Mouse (Mus musculus): ENCODE measurements around the gene Lnx2.

The Lnx2 gene

GRCm38 (mm10) chr5:147077305-147078034, 1.1 kb upstream of the Lnx2 start:
- DNase-seq (ENCODE audit: low spot score in 2 of 2) = peak; percentile 97

GRCm38 (mm10) chr5:147076799-147077165, 396 bp upstream of the Lnx2 start, which contains the start of gene Polr1d:
Gene Polr1d, plus strand, starts transcription at chr5:147077050.
- no peak for DNase-seq (ENCODE audit: low spot score in 2 of 2)

- DNase-seq (ENCODE audit: low spot score in 2 of 2) = no peak
These were observed 1.0 kb downstream of the Lnx2 start for GRCm38 (mm10) chr5:147075103-147076025.

GRCm38 (mm10) chr5:147073805-147074204, 2.6 kb downstream of the Lnx2 start:
- no peak for DNase-seq (ENCODE audit: low spot score in 2 of 2)

- no peak for DNase-seq (ENCODE audit: low spot score in 2 of 2)
These were observed 4.5 kb downstream of the Lnx2 start for GRCm38 (mm10) chr5:147071886-147072285.

- DNase-seq (ENCODE audit: low spot score in 2 of 2) = no peak
These were observed 5.4 kb downstream of the Lnx2 start for GRCm38 (mm10) chr5:147070791-147071516.

GRCm38 (mm10) chr5:147068876-147069275, 7.5 kb downstream of the Lnx2 start:
- DNase-seq (ENCODE audit: low spot score in 2 of 2) = no peak

- DNase-seq (ENCODE audit: low spot score in 2 of 2) = no peak
These were observed 9.4 kb downstream of the Lnx2 start for GRCm38 (mm10) chr5:147066965-147067364.

- DNase-seq (ENCODE audit: low spot score in 2 of 2) = no peak
These were observed 10.3 kb downstream of the Lnx2 start for GRCm38 (mm10) chr5:147066129-147066528.

- no peak for DNase-seq (ENCODE audit: low spot score in 2 of 2)
These were observed 13.1 kb downstream of the Lnx2 start for GRCm38 (mm10) chr5:147063215-147063661.

- DNase-seq (ENCODE audit: low spot score in 2 of 2) = peak in 1 of 2 experiments; percentile 60
These were observed 16.4 kb downstream of the Lnx2 start for GRCm38 (mm10) chr5:147060024-147060423.

- no peak for DNase-seq (ENCODE audit: low spot score in 2 of 2)
These were observed 17.1 kb downstream of the Lnx2 start for GRCm38 (mm10) chr5:147059319-147059718.

GRCm38 (mm10) chr5:147058661-147059060, 17.7 kb downstream of the Lnx2 start:
- DNase-seq (ENCODE audit: low spot score in 2 of 2) = no peak

- no peak for DNase-seq (ENCODE audit: low spot score in 2 of 2)
These were observed 18.6 kb downstream of the Lnx2 start for GRCm38 (mm10) chr5:147057626-147058414.

- no peak for DNase-seq (ENCODE audit: low spot score in 2 of 2)
These were observed 19.6 kb downstream of the Lnx2 start for GRCm38 (mm10) chr5:147056712-147057290.

- no peak for DNase-seq (ENCODE audit: low spot score in 2 of 2)
These were observed 20.7 kb downstream of the Lnx2 start for GRCm38 (mm10) chr5:147055572-147056245.

GRCm38 (mm10) chr5:147054747-147055270, 21.6 kb downstream of the Lnx2 start:
- DNase-seq (ENCODE audit: low spot score in 2 of 2) = no peak

GRCm38 (mm10) chr5:147054328-147054727, 22.1 kb downstream of the Lnx2 start:
- DNase-seq (ENCODE audit: low spot score in 2 of 2) = no peak

GRCm38 (mm10) chr5:147053481-147053880, 22.9 kb downstream of the Lnx2 start:
- no peak for DNase-seq (ENCODE audit: low spot score in 2 of 2)

- no peak for DNase-seq (ENCODE audit: low spot score in 2 of 2)
These were observed 23.3 kb downstream of the Lnx2 start for GRCm38 (mm10) chr5:147053071-147053470.
